Mouse (Mus musculus) brain, embryonic 14.5 days (tissue): ENCODE results near the gene Wnt3.

Source experiments
- CTCF ChIP-seq: fragments of 200-500 bp; IDR thresholded peaks from 2 replicates; pipeline ENCODE4 v1.5.1; 2012; ENCODE audit warnings: inconsistent platforms, mild to moderate bottlenecking, moderate library complexity, borderline replicate concordance; ENCODE audit not compliant: insufficient read depth, insufficient read length; ENCODE audit errors: extremely low read depth
- POLR2A ChIP-seq: fragments of 200-500 bp; IDR thresholded peaks from 2 replicates; pipeline ENCODE4 v1.6.1; 2012; ENCODE audit warnings: mild to moderate bottlenecking, inconsistent platforms, borderline replicate concordance; ENCODE audit not compliant: poor library complexity, insufficient read depth, insufficient read length, severe bottlenecking; ENCODE audit errors: extremely low read depth

GRCm38 (mm10) chr11:103765556-103766011, 8.4 kb upstream of the Wnt3 start:
- TF ChIP-seq CTCF, result no peak
- TF ChIP-seq POLR2A, result no peak
